Mouse (Mus musculus): ENCODE results near the gene Tmem135. TPM values are rescaled to one million over a fixed set of nuclear protein-coding genes. Genes with fewer than 3 reads are reported as not detected.
"Not testable (repeated sequence)": the region's sequence is repeated elsewhere in the genome, so short reads cannot be mapped to it uniquely, and the experiment has no call there.

Tmem135 gene
- polyA plus RNA-seq, 1 experiment from 2014 or later: 22.9 TPM

DNA sequence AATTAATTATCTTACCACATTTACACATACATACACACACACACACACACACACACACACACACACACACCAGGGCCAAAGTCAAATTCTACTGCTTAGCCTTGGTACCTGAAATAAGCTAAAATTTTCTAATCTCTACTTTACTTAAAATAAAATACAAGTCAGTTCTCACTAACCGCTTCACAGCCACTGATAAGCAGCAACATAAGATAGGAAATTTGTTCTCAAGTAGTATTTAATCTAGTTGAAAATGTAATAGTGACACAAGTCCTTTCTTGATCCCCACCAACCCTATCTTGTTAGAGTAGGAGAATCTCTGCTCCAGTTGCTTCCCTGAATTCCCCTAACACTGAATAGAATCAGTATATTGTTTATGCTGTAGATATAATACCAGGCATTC is 67.6 kb downstream of the Tmem135 start:
- H3K27ac ChIP-seq: no peak overlapping the region
- 0 out of 2 replicates have a peak overlapping the region, but pooled peaks have one; percentile 92 for H3K4me2 ChIP-seq (replicated peaks)
- WGBS: 96% methylated on average over 1 of the region's 1 CpGs
- H3K36me3 ChIP-seq: no peaks in the 10 kb centered on the region
- no peaks in the 10 kb centered on the region for H3K27me3 ChIP-seq
- H3K9me3 ChIP-seq: no peaks in the 10 kb centered on the region
- no peak for ATAC-seq (ENCODE audit: low FRiP score, low read depth)
- peaks cover 22% of the 10 kb centered on the region for H3K4me1 ChIP-seq
- H3K9ac ChIP-seq: no peak overlapping the region
- no peak overlapping the region for H3K4me3 ChIP-seq

DNA sequence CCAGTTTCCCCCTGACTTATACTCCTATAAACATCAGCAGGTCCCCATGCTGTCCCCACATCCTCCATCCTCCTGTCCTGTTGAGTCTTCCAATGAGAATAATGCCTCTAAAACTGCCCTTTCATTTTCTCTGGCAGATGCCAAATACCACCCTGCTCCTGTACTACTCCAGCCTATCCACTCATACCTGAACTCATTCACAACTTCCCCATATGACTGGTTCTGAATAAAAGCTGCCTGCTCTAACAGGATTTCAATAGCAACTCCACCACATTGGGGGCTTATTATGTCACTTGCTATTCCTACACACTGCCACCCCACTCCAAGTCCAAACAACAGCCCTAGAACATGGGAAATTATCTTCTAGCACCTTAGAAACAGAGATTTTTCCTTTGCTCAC is 68.7 kb downstream of the Tmem135 start:
- no peak overlapping the region for H3K4me2 ChIP-seq (replicated peaks)
- H3K4me3 ChIP-seq: no peak overlapping the region
- peaks cover 5% of the 10 kb centered on the region for H3K36me3 ChIP-seq
- H3K4me1 ChIP-seq: peaks cover 22% of the 10 kb centered on the region
- ATAC-seq (ENCODE audit: low FRiP score, low read depth): no peak
- no peaks in the 10 kb centered on the region for H3K27me3 ChIP-seq
- no peaks in the 10 kb centered on the region for H3K9me3 ChIP-seq
- H3K27ac ChIP-seq: no peak overlapping the region
- H3K9ac ChIP-seq: no peak overlapping the region

DNA sequence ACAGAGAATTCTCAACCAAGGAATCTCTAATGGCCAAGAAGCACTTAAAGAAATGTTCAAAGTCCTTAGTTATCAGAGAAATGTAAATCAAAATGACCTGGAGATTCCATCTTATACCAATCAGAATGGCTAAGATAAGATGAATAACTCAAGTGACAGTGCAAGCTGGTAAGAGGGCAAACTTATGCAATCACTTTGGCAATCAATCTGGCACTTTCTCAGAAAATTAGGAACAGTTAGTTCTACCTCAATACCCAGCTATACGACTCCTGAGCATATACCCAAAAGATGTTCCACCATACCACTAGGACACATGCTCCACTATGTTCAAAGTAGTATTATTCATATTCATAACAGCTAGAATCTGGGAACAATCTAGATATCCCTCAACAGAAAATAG is 74.1 kb downstream of the Tmem135 start:
- no peaks in the 10 kb centered on the region for H3K4me1 ChIP-seq
- no peaks in the 10 kb centered on the region for H3K27me3 ChIP-seq
- no peaks in the 10 kb centered on the region for H3K9me3 ChIP-seq
- H3K36me3 ChIP-seq: peaks cover 5% of the 10 kb centered on the region
- ATAC-seq (ENCODE audit: low FRiP score, low read depth): no peak
- no peak overlapping the region for H3K27ac ChIP-seq
- H3K4me2 ChIP-seq (replicated peaks): no peak overlapping the region
- H3K9ac ChIP-seq: no peak overlapping the region
- WGBS: 95% methylated on average over 1 of the region's 1 CpGs
- no peak overlapping the region for H3K4me3 ChIP-seq

DNA sequence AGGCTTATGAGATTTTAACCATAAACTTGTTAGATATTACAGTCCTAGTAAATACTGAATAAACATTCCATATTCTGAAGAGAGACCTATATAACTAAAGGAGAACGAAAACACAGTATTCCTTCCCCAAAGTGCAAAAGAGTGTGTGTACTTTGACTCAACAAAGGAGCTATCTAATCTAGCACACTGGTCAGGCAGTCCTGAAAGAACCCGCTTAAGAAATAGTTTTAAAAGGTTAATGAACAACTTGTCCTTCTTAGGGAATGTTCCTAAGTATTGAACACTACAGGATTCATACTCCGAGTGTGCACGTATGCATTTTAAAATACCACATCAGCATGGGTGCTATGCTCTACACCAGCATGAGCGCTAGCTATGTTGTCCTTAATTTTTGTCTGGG is 76.3 kb downstream of the Tmem135 start:
- ATAC-seq (ENCODE audit: low FRiP score, low read depth): no peak

DNA sequence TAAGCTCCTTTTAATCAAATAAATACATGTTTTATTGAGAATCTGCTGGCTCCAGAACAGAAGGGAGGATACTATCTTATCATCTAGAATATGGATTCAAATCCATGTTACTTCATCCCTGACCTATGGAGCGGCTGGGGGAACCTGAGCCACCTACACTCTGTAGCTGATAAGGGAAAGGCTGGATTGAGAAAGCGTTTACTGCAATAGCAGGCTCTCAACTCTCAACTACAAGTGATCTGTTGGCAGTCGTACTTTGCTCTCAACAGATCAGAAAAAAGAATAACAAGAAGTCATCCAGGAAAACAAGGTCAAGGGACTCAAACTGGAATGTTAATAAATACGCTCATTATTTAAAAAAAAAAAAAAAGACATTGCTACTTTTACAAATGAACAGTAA is 77.3 kb downstream of the Tmem135 start:
- ATAC-seq (ENCODE audit: low FRiP score, low read depth): no peak
- Histone ChIP-seq H3K4me1 (peaks cover 13% of the 10 kb centered on the region), H3K27me3 (no peaks in the 10 kb centered on the region), H3K9ac (no peak overlapping the region), H3K27ac (no peak overlapping the region), H3K4me3 (no peak overlapping the region), H3K9me3 (no peaks in the 10 kb centered on the region), H3K4me2 (replicated peaks) (no peak overlapping the region), H3K36me3 (peaks cover 5% of the 10 kb centered on the region)
- 83% methylated on average over 4 of the region's 4 CpGs for WGBS

More for the DNA sequence above, 76.3 kb downstream of the Tmem135 start:
- no peak overlapping the region for H3K9ac ChIP-seq
- no peaks in the 10 kb centered on the region for H3K27me3 ChIP-seq
- H3K4me3 ChIP-seq: no peak overlapping the region
- no peaks in the 10 kb centered on the region for H3K9me3 ChIP-seq
- no peak overlapping the region for H3K4me2 ChIP-seq (replicated peaks)
- H3K27ac ChIP-seq: no peak overlapping the region
- H3K4me1 ChIP-seq: peaks cover 13% of the 10 kb centered on the region
- H3K36me3 ChIP-seq: peaks cover 5% of the 10 kb centered on the region
- 91% methylated on average over 5 of the region's 5 CpGs for WGBS

DNA sequence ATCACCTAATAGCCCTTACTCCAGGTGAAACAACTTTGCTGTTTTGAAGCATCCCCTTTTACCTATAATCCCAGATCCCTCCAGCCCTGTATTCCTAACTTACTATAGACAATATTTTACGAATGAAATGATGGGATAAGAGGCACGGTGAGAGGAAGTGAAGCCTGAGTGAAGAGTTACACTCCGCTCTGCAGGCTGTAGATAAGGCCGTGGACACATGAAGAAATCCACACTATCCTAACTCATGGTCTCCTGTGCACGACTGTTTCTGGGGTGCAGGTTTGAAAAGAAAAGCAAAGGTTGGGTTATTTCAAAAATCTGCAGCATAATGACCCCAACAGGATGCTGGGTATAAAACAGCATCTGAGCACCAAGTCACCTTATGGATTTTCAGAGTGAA is 77.8 kb downstream of the Tmem135 start:
- no peak overlapping the region for H3K9ac ChIP-seq
- H3K27me3 ChIP-seq: no peaks in the 10 kb centered on the region
- peaks cover 5% of the 10 kb centered on the region for H3K36me3 ChIP-seq
- no peaks in the 10 kb centered on the region for H3K9me3 ChIP-seq
- no peak overlapping the region for H3K4me3 ChIP-seq
- 89% methylated on average over 5 of the region's 5 CpGs for WGBS
- ATAC-seq (ENCODE audit: low FRiP score, low read depth): no peak
- H3K4me1 ChIP-seq: peaks cover 13% of the 10 kb centered on the region
- H3K27ac ChIP-seq: no peak overlapping the region
- no peak overlapping the region for H3K4me2 ChIP-seq (replicated peaks)

DNA sequence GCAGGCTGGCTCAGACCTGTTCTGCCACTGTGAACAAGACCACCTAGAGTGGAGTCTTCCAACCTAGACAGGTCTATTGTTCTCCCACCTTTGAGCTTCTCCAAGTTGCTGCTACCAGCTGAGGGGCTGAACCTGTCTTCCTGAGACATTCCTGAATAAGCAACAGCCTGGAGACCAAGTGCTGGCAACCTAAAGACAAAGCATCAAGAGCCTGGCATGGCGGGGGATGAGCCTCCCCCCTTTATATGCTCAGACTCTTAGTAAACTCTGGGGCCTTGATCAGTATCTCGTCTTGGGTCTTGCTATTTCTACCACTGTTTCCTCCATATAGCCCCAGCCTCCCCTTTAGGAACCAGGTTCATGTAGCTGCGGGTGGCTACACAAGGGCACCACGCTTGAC is 81.3 kb downstream of the Tmem135 start:
- H3K9ac ChIP-seq; H3K27me3 ChIP-seq; H3K27ac ChIP-seq; H3K36me3 ChIP-seq; H3K9me3 ChIP-seq; ATAC-seq (ENCODE audit: low FRiP score, low read depth); H3K4me2 ChIP-seq (replicated peaks); H3K4me3 ChIP-seq: not testable (repeated sequence)
- H3K4me1 ChIP-seq: peaks cover 13% of the 10 kb centered on the region
- 90% methylated on average over 4 of the region's 4 CpGs for WGBS

DNA sequence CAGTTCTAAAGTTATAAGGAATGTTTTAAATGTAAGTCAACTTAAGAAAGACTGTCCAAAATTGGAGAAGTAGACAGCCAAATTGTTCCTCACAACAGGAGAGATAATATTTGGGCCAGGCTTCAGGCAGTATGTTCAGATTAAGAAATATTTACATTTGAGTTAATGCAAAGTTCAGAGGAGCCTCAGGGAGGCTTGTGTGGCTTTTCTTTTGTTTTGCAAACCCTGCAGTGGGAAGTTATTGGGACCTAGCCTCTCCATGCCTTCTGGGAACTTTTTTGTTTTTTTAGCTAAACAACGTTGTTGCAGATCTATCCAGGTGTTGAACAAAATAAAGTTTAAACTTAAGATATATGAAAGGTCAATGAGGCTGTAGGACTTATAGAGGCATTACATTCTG is 84.7 kb downstream of the Tmem135 start:
- Histone ChIP-seq H3K4me2 (replicated peaks) (no peak overlapping the region), H3K27ac (no peak overlapping the region), H3K4me1 (peaks cover 8% of the 10 kb centered on the region), H3K36me3 (no peaks in the 10 kb centered on the region), H3K27me3 (no peaks in the 10 kb centered on the region), H3K9ac (no peak overlapping the region), H3K4me3 (no peak overlapping the region), H3K9me3 (no peaks in the 10 kb centered on the region)
- 68% methylated on average over 1 of the region's 1 CpGs for WGBS
- no peak for ATAC-seq (ENCODE audit: low FRiP score, low read depth)

DNA sequence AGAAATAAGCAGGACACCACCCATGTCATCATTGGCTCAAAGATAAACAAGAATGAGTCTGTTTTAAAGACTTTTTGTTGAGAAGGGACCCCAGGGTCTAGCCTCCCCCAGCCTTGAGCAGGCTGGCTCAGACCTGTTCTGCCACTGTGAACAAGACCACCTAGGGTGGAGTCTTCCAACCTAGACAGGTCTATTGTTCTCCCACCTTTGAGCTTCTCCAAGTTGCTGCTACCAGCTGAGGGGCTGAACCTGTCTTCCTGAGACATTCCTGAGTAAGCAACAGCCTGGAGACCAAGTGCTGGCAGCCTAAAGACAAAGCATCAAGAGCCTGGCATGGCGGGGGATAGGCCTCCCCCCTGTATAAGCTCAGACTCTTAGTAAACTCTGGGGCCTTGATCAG is 86.9 kb downstream of the Tmem135 start:
- H3K4me2 ChIP-seq (replicated peaks); ATAC-seq (ENCODE audit: low FRiP score, low read depth); H3K4me1 ChIP-seq; H3K9me3 ChIP-seq; H3K36me3 ChIP-seq; H3K27me3 ChIP-seq; H3K9ac ChIP-seq; H3K4me3 ChIP-seq; H3K27ac ChIP-seq: not testable (repeated sequence)
- 100% methylated on average over 1 of the region's 1 CpGs for WGBS

DNA sequence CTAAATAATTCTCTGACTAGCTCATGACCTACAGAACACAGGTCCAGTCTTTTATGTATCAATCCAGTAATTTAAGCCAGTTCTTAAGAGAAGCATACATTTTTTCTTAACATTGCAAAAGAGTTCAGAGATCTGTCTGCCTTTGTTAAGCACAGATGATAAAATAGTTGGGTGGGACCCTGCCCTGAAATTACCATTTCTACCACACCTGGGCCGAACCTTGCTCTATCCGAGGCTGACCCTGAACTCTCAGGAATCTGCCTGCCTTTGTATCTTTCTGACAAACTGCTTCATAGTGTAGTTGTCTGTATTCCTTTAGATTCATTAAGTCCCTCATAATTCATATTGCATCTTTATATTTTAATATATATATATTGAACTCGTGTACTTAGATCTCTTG is 87.9 kb downstream of the Tmem135 start:
- no peaks in the 10 kb centered on the region for H3K27me3 ChIP-seq
- H3K27ac ChIP-seq: no peak overlapping the region
- H3K36me3 ChIP-seq: peaks cover 10% of the 10 kb centered on the region
- H3K9ac ChIP-seq: no peak overlapping the region
- no peak overlapping the region for H3K4me2 ChIP-seq (replicated peaks)
- H3K4me3 ChIP-seq: no peak overlapping the region
- peaks cover 8% of the 10 kb centered on the region for H3K9me3 ChIP-seq
- H3K4me1 ChIP-seq: no peaks in the 10 kb centered on the region
- WGBS: 92% methylated on average over 3 of the region's 3 CpGs
- no peak for ATAC-seq (ENCODE audit: low FRiP score, low read depth)

DNA sequence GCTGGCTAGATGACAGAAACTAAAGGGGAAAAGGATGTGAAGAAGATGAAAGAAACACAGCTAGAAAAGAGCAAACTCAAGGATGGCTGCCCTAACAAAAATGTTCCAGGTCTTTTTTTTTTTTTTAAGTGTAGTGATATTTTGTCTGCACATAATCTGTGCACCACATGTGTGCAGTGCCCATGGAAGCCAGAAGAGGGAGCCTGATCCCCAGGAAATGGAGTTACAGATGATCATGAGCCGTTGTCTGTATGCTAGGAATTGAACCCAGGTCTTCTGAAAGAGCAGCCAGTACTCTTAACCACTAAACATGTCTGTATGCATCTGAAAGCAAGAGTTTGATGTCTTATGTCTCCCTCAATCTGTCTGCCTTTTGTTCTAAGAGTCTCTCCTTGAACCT is 92.5 kb downstream of the Tmem135 start:
- no peaks in the 10 kb centered on the region for H3K4me1 ChIP-seq
- peaks cover 15% of the 10 kb centered on the region for H3K36me3 ChIP-seq
- no peak overlapping the region for H3K4me3 ChIP-seq
- WGBS: 100% methylated on average over 1 of the region's 1 CpGs
- no peaks in the 10 kb centered on the region for H3K27me3 ChIP-seq
- no peak for ATAC-seq (ENCODE audit: low FRiP score, low read depth)
- H3K4me2 ChIP-seq (replicated peaks): no peak overlapping the region
- H3K27ac ChIP-seq: no peak overlapping the region
- no peak overlapping the region for H3K9ac ChIP-seq
- peaks cover 8% of the 10 kb centered on the region for H3K9me3 ChIP-seq

DNA sequence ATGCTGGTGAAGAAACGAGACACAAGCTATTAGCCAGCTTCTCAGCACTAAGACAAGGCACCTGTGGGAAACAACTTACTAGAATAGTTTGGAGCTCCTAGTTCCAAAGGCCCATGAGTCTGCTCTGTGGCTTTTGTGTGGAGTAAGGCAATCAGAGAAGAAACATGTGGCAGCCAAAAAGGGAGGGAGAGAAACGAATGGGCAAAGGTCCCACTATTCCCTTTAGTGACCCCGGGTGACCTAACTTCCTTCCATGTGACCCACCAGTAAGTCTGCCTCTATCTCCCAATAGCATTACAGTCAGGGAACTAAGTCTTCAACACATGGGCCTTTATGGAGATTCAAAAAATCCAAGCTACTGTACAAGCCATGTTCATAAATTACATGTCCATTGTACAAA is 95.1 kb downstream of the Tmem135 start:
- peaks cover 8% of the 10 kb centered on the region for H3K9me3 ChIP-seq
- H3K4me1 ChIP-seq: no peaks in the 10 kb centered on the region
- WGBS: 61% methylated on average over 3 of the region's 3 CpGs
- H3K9ac ChIP-seq: no peak overlapping the region
- H3K4me2 ChIP-seq (replicated peaks): no peak overlapping the region
- no peaks in the 10 kb centered on the region for H3K27me3 ChIP-seq
- ATAC-seq (ENCODE audit: low FRiP score, low read depth): no peak
- no peak overlapping the region for H3K4me3 ChIP-seq
- H3K36me3 ChIP-seq: peaks cover 18% of the 10 kb centered on the region
- H3K27ac ChIP-seq: no peak overlapping the region

DNA sequence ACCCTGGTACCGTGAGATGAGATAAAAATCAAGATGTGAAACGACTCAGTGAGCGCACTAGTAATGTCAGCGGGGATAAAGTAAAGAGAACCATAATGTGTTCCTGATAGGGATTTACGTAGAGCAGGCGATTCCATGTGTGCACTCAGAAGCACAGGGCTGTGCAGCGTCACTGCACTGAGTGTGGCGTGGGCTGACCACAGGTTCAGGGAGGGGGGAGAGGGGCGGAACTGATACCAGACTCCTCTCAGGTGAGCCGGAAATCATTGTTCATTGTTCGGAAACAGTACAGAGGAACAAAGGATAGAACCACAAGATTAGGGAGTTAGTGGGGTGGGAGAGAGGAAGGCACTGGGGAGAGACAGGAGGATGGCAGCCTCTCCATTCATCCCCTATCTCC is 95.8 kb downstream of the Tmem135 start:
- no peak for ATAC-seq (ENCODE audit: low FRiP score, low read depth)
- H3K36me3 ChIP-seq: peaks cover 24% of the 10 kb centered on the region
- no peak overlapping the region for H3K4me3 ChIP-seq
- no peaks in the 10 kb centered on the region for H3K27me3 ChIP-seq
- no peaks in the 10 kb centered on the region for H3K4me1 ChIP-seq
- H3K27ac ChIP-seq: no peak overlapping the region
- WGBS: 79% methylated on average over 11 of the region's 11 CpGs
- H3K9ac ChIP-seq: no peak overlapping the region
- no peak overlapping the region for H3K4me2 ChIP-seq (replicated peaks)
- H3K9me3 ChIP-seq: peaks cover 8% of the 10 kb centered on the region

Data from limb, embryonic 13.5 days (tissue).